In the genomic region with DNA sequence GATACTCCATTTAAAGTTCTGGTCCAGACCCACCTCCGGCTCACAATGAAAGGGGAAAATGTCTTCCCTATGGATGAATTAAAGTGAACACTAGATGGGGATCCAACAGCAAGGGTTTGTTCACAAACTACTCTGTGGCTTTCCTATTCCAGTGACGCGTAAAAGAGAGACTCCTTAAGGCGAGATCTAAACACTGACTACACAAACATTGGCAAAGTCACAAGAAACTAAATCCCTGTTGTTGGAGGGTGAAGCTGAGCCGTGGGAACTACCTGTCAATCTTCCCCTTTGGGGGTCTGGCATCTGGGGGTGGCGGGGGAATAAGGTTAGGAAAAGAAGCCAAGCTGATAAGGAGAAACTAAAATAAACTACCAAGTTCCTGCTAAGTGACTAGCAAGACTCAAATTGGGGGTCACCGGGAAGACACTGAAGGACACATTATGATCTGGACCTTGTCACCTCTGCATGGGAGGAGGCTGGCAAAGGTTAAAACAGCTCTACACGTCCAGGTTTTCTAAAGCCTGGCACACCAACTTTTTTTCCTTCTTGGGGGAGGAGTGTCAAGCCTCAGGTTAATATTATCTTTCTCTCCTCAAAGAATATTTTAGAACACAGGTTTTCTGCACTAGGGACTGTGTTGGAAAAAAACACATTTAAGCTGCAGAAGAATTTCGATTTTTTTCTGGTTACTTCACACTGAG, we compare ENCODE assay signal across 11 mouse cellular contexts. TPM values are rescaled to one million over a fixed set of nuclear protein-coding genes. Genes with fewer than 3 reads are reported as not detected.
DNase-seq lines count a peak whose midpoint lies in the region; ATAC-seq and TF ChIP-seq lines count a peak whose summit lies in the region.
"Had no signal": no experiment of that assay in that cellular context is flagged by ENCODE, and none has a peak within 500 bp of the region (broad histone marks: within the 10 kb centered on the region; RNA-seq: fewer than 3 reads in every experiment).

No protein-coding gene starts in this region.

- intact Hi-C loops in heart, postnatal 25 days (cut with DNase I) = no loop called here
- intact Hi-C loops in gastrocnemius, adult 2 months (cut with DNase I) = no loop called here

- H3K9ac ChIP-seq in heart, embryonic 11.5 days (ENCODE audit: low read depth, low read length) = no peak overlapping the region
- H3K9ac ChIP-seq in embryonic facial prominence, embryonic 11.5 days (replicated peaks; ENCODE audit: low read length) = no peak overlapping the region
- peak overlapping the region; percentile 37 for H3K9ac ChIP-seq in midbrain, embryonic 11.5 days (ENCODE audit: low read length)

- H3K4me3 ChIP-seq in heart, embryonic 11.5 days (ENCODE audit: low read depth, low read length) = peak overlapping the region; percentile 11; the same call in 1 of the 2 replicates
- no peak overlapping the region for H3K4me3 ChIP-seq in embryonic facial prominence, embryonic 11.5 days (ENCODE audit: low read depth, low read length)
- H3K4me3 ChIP-seq in midbrain, embryonic 11.5 days (ENCODE audit: low read depth, low read length) = peak overlapping the region; percentile 22
- no peak overlapping the region for H3K4me3 ChIP-seq in gastrocnemius, adult 2 months
- H3K4me3 ChIP-seq in lung, adult 2 months (replicated peaks; ENCODE audit: extremely low read depth, low read depth, low read length) = no peak overlapping the region

- no peak for ATAC-seq in heart, embryonic 11.5 days (replicated peaks; ENCODE audit: insufficient number of reproducible peaks, low FRiP score, low TSS enrichment)
- ATAC-seq in embryonic facial prominence, embryonic 11.5 days (replicated peaks; ENCODE audit: insufficient number of reproducible peaks, low FRiP score, low TSS enrichment, low read depth) = no peak
- ATAC-seq in midbrain, embryonic 11.5 days (ENCODE audit: low FRiP score) = no peak

- no peak for TF ChIP-seq CTCF in gastrocnemius, adult 2 months (IDR thresholded peaks at IDR 0.05)
- TF ChIP-seq CTCF in lung, adult 2 months (IDR thresholded peaks at IDR 0.05; ENCODE audit: insufficient read depth, low read length) = no peak

- H3K27ac ChIP-seq in heart, embryonic 11.5 days (ENCODE audit: low read depth, low read length) = no peak overlapping the region
- no peak overlapping the region for H3K27ac ChIP-seq in embryonic facial prominence, embryonic 11.5 days (replicated peaks; ENCODE audit: low read depth, low read length)
- H3K27ac ChIP-seq in midbrain, embryonic 11.5 days (ENCODE audit: low read depth, low read length) = peak overlapping the region; percentile 51; the same call in 1 of the 2 replicates
- H3K27ac ChIP-seq in gastrocnemius, adult 2 months = no peak overlapping the region

- 0 out of 2 replicates have a peak, but pooled peaks cover 3% of the 10 kb centered on the region for H3K4me1 ChIP-seq in heart, embryonic 11.5 days (ENCODE audit: control insufficient read depth, insufficient read depth, low read length)
- H3K4me1 ChIP-seq in embryonic facial prominence, embryonic 11.5 days (ENCODE audit: control insufficient read depth, insufficient read depth, low read length) = no peaks in the 10 kb centered on the region
- H3K4me1 ChIP-seq in midbrain, embryonic 11.5 days (ENCODE audit: control insufficient read depth, insufficient read depth, low read length) = peaks cover 46% of the 10 kb centered on the region
- H3K4me1 ChIP-seq in lung, adult 2 months (ENCODE audit: control insufficient read depth, insufficient read depth, low read length) = no peaks in the 10 kb centered on the region

- WGBS in heart, embryonic 11.5 days (ENCODE audit: insufficient replicate concordance) = 8% methylated on average over 9 of the region's 9 CpGs
- WGBS in embryonic facial prominence, embryonic 11.5 days = 13% methylated on average over 9 of the region's 9 CpGs
- 5% methylated on average over 9 of the region's 9 CpGs for WGBS in midbrain, embryonic 11.5 days
- WGBS in lung, adult 2 months = 14% methylated on average over 9 of the region's 9 CpGs

- H3K36me3 ChIP-seq in heart, embryonic 11.5 days (ENCODE audit: control insufficient read depth, insufficient read depth, low read length) = no peaks in the 10 kb centered on the region
- no peaks in the 10 kb centered on the region for H3K36me3 ChIP-seq in embryonic facial prominence, embryonic 11.5 days (replicated peaks; ENCODE audit: control insufficient read depth, insufficient read depth, low read depth, low read length)
- H3K36me3 ChIP-seq in midbrain, embryonic 11.5 days (ENCODE audit: control insufficient read depth, insufficient read depth, low read length) = peaks cover under 1% of the 10 kb centered on the region

- no peak for DNase-seq in heart, postnatal 25 days (ENCODE audit: low spot score)
- peak; percentile 37 for DNase-seq in embryonic facial prominence, embryonic 11.5 days (ENCODE audit: low spot score)
- DNase-seq in kidney, adult 11 months = peak; percentile 80
- DNase-seq in midbrain, embryonic 11.5 days (ENCODE audit: low spot score, missing footprints) = peak; percentile 90
- no peak for DNase-seq in frontal cortex, postnatal 10 days (ENCODE audit: low spot score in 2 of 2)
- no peak for DNase-seq in gastrocnemius, adult 2 months
- DNase-seq in lung, adult 2 months = no peak
- DNase-seq: lung, postnatal 10 days; right cerebral cortex, adult 18-20 months had no signal

- no peaks in the 10 kb centered on the region for H3K27me3 ChIP-seq in heart, embryonic 11.5 days (ENCODE audit: control insufficient read depth, insufficient read depth, low read length)
- H3K27me3 ChIP-seq in embryonic facial prominence, embryonic 11.5 days (ENCODE audit: control insufficient read depth, insufficient read depth, low read length) = no peaks in the 10 kb centered on the region
- no peaks in the 10 kb centered on the region for H3K27me3 ChIP-seq in midbrain, embryonic 11.5 days (ENCODE audit: control insufficient read depth, insufficient read depth, low read length)

- TF ChIP-seq POLR2A in lung, adult 2 months (IDR thresholded peaks at IDR 0.05; ENCODE audit: borderline replicate concordance, extremely low read depth, low read depth, low read length) = no peak

- H3K4me2 ChIP-seq in heart, embryonic 11.5 days = peak overlapping the region; percentile 54
- H3K4me2 ChIP-seq in embryonic facial prominence, embryonic 11.5 days (ENCODE audit: low read depth, low read length) = no peak overlapping the region
- peak overlapping the region; percentile 75 for H3K4me2 ChIP-seq in midbrain, embryonic 11.5 days

- no peaks in the 10 kb centered on the region for H3K9me3 ChIP-seq in heart, embryonic 11.5 days (replicated peaks; ENCODE audit: control insufficient read depth, low read length)
- no peaks in the 10 kb centered on the region for H3K9me3 ChIP-seq in embryonic facial prominence, embryonic 11.5 days (replicated peaks; ENCODE audit: control insufficient read depth, low read length)
- H3K9me3 ChIP-seq in midbrain, embryonic 11.5 days (ENCODE audit: control insufficient read depth, low read length) = no peaks in the 10 kb centered on the region

RNA-seq across cellular contexts. Expression of a gene that starts 6.3 kb away (rescaled TPM):
- polyA plus RNA-seq in heart, embryonic 11.5 days (2014; fragmentation: Nextera tagmentation; extraction: Ambion mirVana) = 7.7 TPM in 2 replicates
- total RNA-seq in heart, postnatal 25 days (2021) = 1 to 10 TPM; 1.3 to 1.5 TPM
- 4.6 and 4.8 TPM in 2 replicates for polyA plus RNA-seq in embryonic facial prominence, embryonic 11.5 days (2014; fragmentation: Nextera tagmentation; extraction: Ambion mirVana)
- polyA plus RNA-seq in midbrain, embryonic 11.5 days (2014; fragmentation: Nextera tagmentation; extraction: Ambion mirVana) = 17.0 and 17.1 TPM in 2 replicates
- not detected for total RNA-seq in gastrocnemius, adult 2 months (2021)
- 0.27 and 0.36 TPM in 2 replicates for polyA plus RNA-seq in lung, adult 2 months (2012; rRNA removed)
- total RNA-seq: common myeloid progenitor, adult 5-6 weeks had no signal

Comparison
In these comparisons a context has a peak if more than half of its experiments do, and no peak if none do; other contexts are left out.
1. H3K4me3 ChIP-seq: peak in heart, embryonic 11.5 days (single experiment) and midbrain, embryonic 11.5 days (single experiment); none in embryonic facial prominence, embryonic 11.5 days (single experiment), gastrocnemius, adult 2 months (single experiment) and lung, adult 2 months (single experiment).
2. DNase-seq: peak in embryonic facial prominence, embryonic 11.5 days (single experiment), kidney, adult 11 months (single experiment) and midbrain, embryonic 11.5 days (single experiment); none in heart, postnatal 25 days (single experiment), frontal cortex, postnatal 10 days (0 of 2), gastrocnemius, adult 2 months (single experiment) and lung, adult 2 months (single experiment).